13 mouse cellular contexts compared by ENCODE assay signal in genomic region chr9:15501319-15502256, GRCm38 (mm10). TPM values are rescaled to one million over a fixed set of nuclear protein-coding genes. Genes with fewer than 3 reads are reported as not detected.
DNase-seq lines count a peak whose midpoint lies in the region; ATAC-seq and TF ChIP-seq lines count a peak whose summit lies in the region.
"Had no signal": no experiment of that assay in that cellular context is flagged by ENCODE, and none has a peak within 500 bp of the region (broad histone marks: within the 10 kb centered on the region; RNA-seq: fewer than 3 reads in every experiment).

No protein-coding gene starts in this region.

- H3K4me3 ChIP-seq in intestine, embryonic 16.5 days (ENCODE audit: low read length): no peak overlapping the region
- no peak overlapping the region for H3K4me3 ChIP-seq in intestine, postnatal 0 days (ENCODE audit: low read depth, low read length)
- H3K4me3 ChIP-seq in midbrain, embryonic 16.5 days (ENCODE audit: low read depth, low read length): no peak overlapping the region
- no peak overlapping the region for H3K4me3 ChIP-seq in midbrain, embryonic 14.5 days (replicated peaks; ENCODE audit: low read depth, low read length)
- no peak overlapping the region for H3K4me3 ChIP-seq in stomach, postnatal 0 days (ENCODE audit: low read depth, low read length)
- H3K4me3 ChIP-seq: gastrocnemius, adult 2 months; midbrain, embryonic 12.5 days had no signal

- H3K4me2 ChIP-seq in intestine, embryonic 16.5 days (ENCODE audit: low read depth, low read length): no peak overlapping the region
- no peak overlapping the region for H3K4me2 ChIP-seq in intestine, postnatal 0 days (replicated peaks; ENCODE audit: low read depth)
- H3K4me2 ChIP-seq in midbrain, embryonic 16.5 days (ENCODE audit: low read length): no peak overlapping the region
- no peak overlapping the region for H3K4me2 ChIP-seq in midbrain, embryonic 14.5 days (ENCODE audit: low read length)
- no peak overlapping the region for H3K4me2 ChIP-seq in stomach, postnatal 0 days (replicated peaks; ENCODE audit: low read depth)
- H3K4me2 ChIP-seq: midbrain, embryonic 12.5 days had no signal

- H3K27ac ChIP-seq in intestine, embryonic 16.5 days (ENCODE audit: low read length): no peak overlapping the region
- no peak overlapping the region for H3K27ac ChIP-seq in intestine, postnatal 0 days (ENCODE audit: low read depth, low read length)
- no peak overlapping the region for H3K27ac ChIP-seq in midbrain, embryonic 16.5 days (ENCODE audit: low read length)
- H3K27ac ChIP-seq in midbrain, embryonic 14.5 days (replicated peaks; ENCODE audit: low read depth, low read length): no peak overlapping the region
- H3K27ac ChIP-seq in stomach, postnatal 0 days (replicated peaks): no peak overlapping the region
- H3K27ac ChIP-seq: midbrain, embryonic 12.5 days had no signal

- H3K4me1 ChIP-seq in intestine, embryonic 16.5 days (ENCODE audit: control insufficient read depth, insufficient read depth, low read length): peaks cover 25% of the 10 kb centered on the region
- no peaks in the 10 kb centered on the region for H3K4me1 ChIP-seq in intestine, postnatal 0 days (replicated peaks; ENCODE audit: control insufficient read depth, insufficient read depth, low read length)
- H3K4me1 ChIP-seq in midbrain, embryonic 16.5 days (ENCODE audit: control insufficient read depth, insufficient read depth, low read length): peaks cover 3% of the 10 kb centered on the region; the same call in 1 of the 2 replicates
- no peaks in the 10 kb centered on the region; the same call in 1 of the 2 replicates for H3K4me1 ChIP-seq in midbrain, embryonic 14.5 days (ENCODE audit: control insufficient read depth, insufficient read depth, low read length)
- no peaks in the 10 kb centered on the region; the same call in 1 of the 2 replicates for H3K4me1 ChIP-seq in stomach, postnatal 0 days (replicated peaks; ENCODE audit: control insufficient read depth, insufficient read depth)

- no peak overlapping the region for H3K9ac ChIP-seq in intestine, embryonic 16.5 days (ENCODE audit: low read depth, low read length)
- H3K9ac ChIP-seq in intestine, postnatal 0 days (ENCODE audit: low read depth, low read length): no peak overlapping the region
- no peak overlapping the region for H3K9ac ChIP-seq in midbrain, embryonic 16.5 days (ENCODE audit: low read depth, low read length)
- H3K9ac ChIP-seq in midbrain, embryonic 14.5 days (replicated peaks; ENCODE audit: low read length): no peak overlapping the region
- no peak overlapping the region for H3K9ac ChIP-seq in stomach, postnatal 0 days (ENCODE audit: low read length)
- H3K9ac ChIP-seq: midbrain, embryonic 12.5 days had no signal

- no peaks in the 10 kb centered on the region for H3K27me3 ChIP-seq in intestine, embryonic 16.5 days (replicated peaks; ENCODE audit: control insufficient read depth, insufficient read depth, low read length)
- H3K27me3 ChIP-seq in intestine, postnatal 0 days (replicated peaks; ENCODE audit: control insufficient read depth, insufficient read depth, low read length): no peaks in the 10 kb centered on the region
- no peaks in the 10 kb centered on the region for H3K27me3 ChIP-seq in midbrain, embryonic 16.5 days (ENCODE audit: control insufficient read depth, insufficient read depth, low read depth, low read length)
- no peaks in the 10 kb centered on the region for H3K27me3 ChIP-seq in midbrain, embryonic 14.5 days (ENCODE audit: control insufficient read depth, insufficient read depth, low read length)
- no peaks in the 10 kb centered on the region for H3K27me3 ChIP-seq in stomach, postnatal 0 days (ENCODE audit: control insufficient read depth, insufficient read depth, low read length)

- no peak for TF ChIP-seq EP300 in stomach, postnatal 0 days (optimal IDR thresholded peaks at IDR 0.05)

- H3K36me3 ChIP-seq in intestine, embryonic 16.5 days (ENCODE audit: control insufficient read depth, insufficient read depth, low read length): no peaks in the 10 kb centered on the region
- no peaks in the 10 kb centered on the region for H3K36me3 ChIP-seq in intestine, postnatal 0 days (ENCODE audit: control insufficient read depth, insufficient read depth)
- H3K36me3 ChIP-seq in midbrain, embryonic 16.5 days (ENCODE audit: control insufficient read depth, insufficient read depth, low read length): no peaks in the 10 kb centered on the region
- no peaks in the 10 kb centered on the region for H3K36me3 ChIP-seq in midbrain, embryonic 14.5 days (ENCODE audit: control insufficient read depth, insufficient read depth, low read length)
- H3K36me3 ChIP-seq in stomach, postnatal 0 days (ENCODE audit: control insufficient read depth, insufficient read depth, low read length): no peaks in the 10 kb centered on the region
- H3K36me3 ChIP-seq: midbrain, embryonic 12.5 days had no signal

- no peaks in the 10 kb centered on the region for H3K9me3 ChIP-seq in intestine, embryonic 16.5 days (ENCODE audit: control insufficient read depth, low read length)
- H3K9me3 ChIP-seq in intestine, postnatal 0 days (ENCODE audit: control insufficient read depth): no peaks in the 10 kb centered on the region
- H3K9me3 ChIP-seq in midbrain, embryonic 16.5 days (replicated peaks; ENCODE audit: control insufficient read depth, low read length, poor library complexity, severe bottlenecking): no peaks in the 10 kb centered on the region
- no peaks in the 10 kb centered on the region for H3K9me3 ChIP-seq in midbrain, embryonic 14.5 days (ENCODE audit: control insufficient read depth, low read length)
- H3K9me3 ChIP-seq in stomach, postnatal 0 days (ENCODE audit: control insufficient read depth, low read length): no peaks in the 10 kb centered on the region
- H3K9me3 ChIP-seq: midbrain, embryonic 12.5 days had no signal

- DNase-seq in midbrain, embryonic 14.5 days: no peak
- DNase-seq in induced T-regulatory cell, adult 2 months (ENCODE audit: low read depth): peak; percentile 62
- no peak for DNase-seq in stomach, postnatal 0 days (ENCODE audit: low spot score)
- DNase-seq in thymus, postnatal 10 days (ENCODE audit: low spot score in 2 of 2): no peak
- DNase-seq in right cerebral cortex, adult 2 months (ENCODE audit: low spot score in 2 of 2): no peak
- DNase-seq: gastrocnemius, adult 2 months; kidney, adult 9 months; lung, postnatal 36 days; retina, postnatal 1 day had no signal

- no peak for TF ChIP-seq CTCF in intestine, postnatal 0 days (IDR thresholded peaks at IDR 0.05; ENCODE audit: low read depth)
- no peak for TF ChIP-seq CTCF in stomach, postnatal 0 days (IDR thresholded peaks at IDR 0.05; ENCODE audit: low read depth)

- 78% methylated on average over 19 of the region's 19 CpGs for WGBS in intestine, embryonic 16.5 days
- WGBS in intestine, postnatal 0 days: 80% methylated on average over 19 of the region's 19 CpGs
- 79% methylated on average over 19 of the region's 19 CpGs for WGBS in midbrain, embryonic 16.5 days
- 84% methylated on average over 19 of the region's 19 CpGs for WGBS in midbrain, embryonic 14.5 days
- WGBS in stomach, postnatal 0 days: 64% methylated on average over 19 of the region's 19 CpGs

- 0 out of 2 replicates have a peak, but pooled peaks have one; percentile 22 for ATAC-seq in intestine, embryonic 16.5 days
- ATAC-seq in intestine, postnatal 0 days: no peak
- ATAC-seq in midbrain, embryonic 16.5 days: peak; percentile 38; the same call in 1 of the 2 replicates
- ATAC-seq in midbrain, embryonic 14.5 days (ENCODE audit: low FRiP score, low TSS enrichment): no peak
- ATAC-seq in stomach, postnatal 0 days (ENCODE audit: low FRiP score, low TSS enrichment): 0 out of 2 replicates have a peak, but pooled peaks have one; percentile 28

RNA-seq across cellular contexts. Expression of gene Smco4, which starts 8.4 kb away (rescaled TPM):
- 2.5 and 3.4 TPM in 2 replicates for polyA plus RNA-seq in intestine, embryonic 16.5 days (2015; fragmentation: Nextera tagmentation; extraction: Ambion mirVana)
- 4.3 and 5.2 TPM in 2 replicates for polyA plus RNA-seq in intestine, postnatal 0 days (2015; fragmentation: Nextera tagmentation; extraction: Ambion mirVana)
- 0.54 and 0.81 TPM in 2 replicates for polyA plus RNA-seq in midbrain, embryonic 16.5 days (2015; fragmentation: Nextera tagmentation; extraction: Ambion mirVana)
- polyA plus RNA-seq in midbrain, embryonic 14.5 days (2014; fragmentation: Nextera tagmentation; extraction: Ambion mirVana): 1.3 and 2.1 TPM in 2 replicates
- polyA plus RNA-seq in stomach, postnatal 0 days (2015; fragmentation: Nextera tagmentation; extraction: Ambion mirVana): 1.4 and 1.9 TPM in 2 replicates

Comparison
In these comparisons a context has a peak if more than half of its experiments do, and no peak if none do; other contexts are left out.
1. ATAC-seq: peak in intestine, embryonic 16.5 days (single experiment), midbrain, embryonic 16.5 days (single experiment) and stomach, postnatal 0 days (single experiment); none in intestine, postnatal 0 days (single experiment) and midbrain, embryonic 14.5 days (single experiment).